Mouse (Mus musculus) E14TG2a.4 (cell line): Measurements from ENCODE around the gene Slc25a11.

ENCODE experiments used
- CTCF ChIP-seq: conservative IDR thresholded peaks from 2 replicates; pipeline ENCODE4 v1.5.1; 2014; ENCODE audit warnings: low read length
- NANOG ChIP-seq: IDR thresholded peaks from 2 replicates; pipeline ENCODE4 v1.6.1; 2014; ENCODE audit warnings: borderline replicate concordance, low read length, mixed read lengths
- POU5F1 ChIP-seq: IDR thresholded peaks from 2 replicates; pipeline ENCODE4 v1.6.1; 2014; ENCODE audit warnings: low read length, borderline replicate concordance

GRCm38 (mm10) chr11:70594253-70594989 lies 52.9 kb downstream of the Slc25a11 start:
- TF ChIP-seq CTCF (no peak), NANOG (no peak), POU5F1 (no peak)
